Mouse (Mus musculus) liver, adult 2 months (tissue): ENCODE measurements at regions not wholly inside any gene's neighbourhood (a gene's known extent, or its start where the extent isn't known, plus 50 kb on each side); places are given as distances from the start of the nearest gene placed in this dataset.

Experiments used
- CTCF ChIP-seq: fragments of 200-500 bp; IDR thresholded peaks from 2 replicates; pipeline ENCODE4 v1.5.1; 2011; ENCODE audit warnings: low read depth, low read length, control low read depth
- POLR2A ChIP-seq: fragments of 200-500 bp; IDR thresholded peaks from 2 replicates; pipeline ENCODE4 v1.6.1; 2011; ENCODE audit warnings: low read length, control low read depth; ENCODE audit not compliant: insufficient read depth; ENCODE audit errors: extremely low read depth

- TF ChIP-seq CTCF (no peak), POLR2A (no peak)
These were observed 713.2 kb downstream of the Poteg start for GRCm38 (mm10) chr8:28160651-28161050.
